Mouse (Mus musculus) limb, embryonic 14.5 days (tissue): ENCODE results near the gene Wfs1. TPM values are rescaled to one million over a fixed set of nuclear protein-coding genes. Genes with fewer than 3 reads are reported as not detected.
A peak's percentile ranks its signal among the peaks of the same experiment; 100 is the strongest.

Experiments used
- ATAC-seq: fragments of 200-750 bp; cut with Nextera tagmentation; 2 replicates; pipeline ENCODE4 v1.8.0; 2017; ENCODE audit warnings: low read depth, moderate number of reproducible peaks, moderate TSS enrichment; ENCODE audit not compliant: low FRiP score
- DNase-seq: peaks from one replicate; pipeline ENCODE4 v3.0.0-alpha.2; 2015; ENCODE audit warnings: low spot score
- H3K27ac ChIP-seq: fragments of 300-500 bp; sonication (generic); replicated peaks from 2 replicates; pipeline ENCODE4 v1.5.1; 2014; ENCODE audit warnings: low read depth, mild to moderate bottlenecking, low read length, moderate library complexity, mixed read lengths
- H3K27me3 ChIP-seq: fragments of 300-500 bp; sonication (generic); 2 replicates; pipeline ENCODE4 v1.6.1; 2014; ENCODE audit warnings: low read length, mixed read lengths; ENCODE audit not compliant: control insufficient read depth, insufficient read depth
- H3K36me3 ChIP-seq: fragments of 300-500 bp; sonication (generic); 2 replicates; pipeline ENCODE4 v1.6.1; 2014; ENCODE audit warnings: mild to moderate bottlenecking, low read length, moderate library complexity, mixed read lengths; ENCODE audit not compliant: control insufficient read depth, insufficient read depth
- H3K4me1 ChIP-seq: fragments of 300-500 bp; sonication (generic); 2 replicates; pipeline ENCODE4 v1.6.1; 2014; ENCODE audit warnings: antibody characterized with exemption, low read length, mixed read lengths; ENCODE audit not compliant: control insufficient read depth, insufficient read depth
- H3K4me2 ChIP-seq: fragments of 300-500 bp; sonication (generic); replicated peaks from 2 replicates; pipeline ENCODE4 v1.6.1; 2014; ENCODE audit warnings: low read depth, mild to moderate bottlenecking, low read length, moderate library complexity; ENCODE audit not compliant: severe bottlenecking
- H3K4me3 ChIP-seq: fragments of 300-500 bp; sonication (generic); replicated peaks from 2 replicates; pipeline ENCODE4 v1.5.1; 2014; ENCODE audit warnings: low read length
- H3K9ac ChIP-seq: fragments of 300-500 bp; sonication (generic); 2 replicates; pipeline ENCODE4 v1.6.1; 2014; ENCODE audit warnings: mild to moderate bottlenecking, low read depth, low read length, moderate library complexity; ENCODE audit not compliant: severe bottlenecking
- H3K9me3 ChIP-seq: fragments of 300-500 bp; sonication (generic); 2 replicates; pipeline ENCODE4 v1.6.1; 2016; ENCODE audit warnings: low read length; ENCODE audit not compliant: control insufficient read depth
- POLR2A ChIP-seq: fragments of 200-500 bp; IDR thresholded peaks from 2 replicates; pipeline ENCODE4 v1.8.0; 2012; ENCODE audit warnings: inconsistent platforms, mild to moderate bottlenecking, moderate library complexity, borderline replicate concordance; ENCODE audit not compliant: insufficient read depth, insufficient read length; ENCODE audit errors: extremely low read depth
- WGBS: fragments of 180-500 bp; shearing (Covaris S2); extraction: QIAGEN DNeasy Blood & Tissue Kit; methylation state at CpG from one replicate; pipeline ENCODE4 v1.1.7; 2014; 5-methylcytosine and 5-hydroxymethylcytosine counted together
- polyA plus RNA-seq, 2 experiments: library from polyadenylated mRNA; depleted of rRNA in 1 of 2; stranded (reverse) in 1 of 2; unstranded in 1 of 2; fragments of >200 nt; fragmentation: Nextera tagmentation in 1 of 2; extraction: Ambion mirVana in 1 of 2; gene quantifications; 2 replicates each; pipeline versions ENCODE4 v1.2.1 to v1.2.3; 2012 to 2014

Wfs1 gene
- polyA plus RNA-seq, 2 experiments: 11.2 to 12.8 TPM

DNA sequence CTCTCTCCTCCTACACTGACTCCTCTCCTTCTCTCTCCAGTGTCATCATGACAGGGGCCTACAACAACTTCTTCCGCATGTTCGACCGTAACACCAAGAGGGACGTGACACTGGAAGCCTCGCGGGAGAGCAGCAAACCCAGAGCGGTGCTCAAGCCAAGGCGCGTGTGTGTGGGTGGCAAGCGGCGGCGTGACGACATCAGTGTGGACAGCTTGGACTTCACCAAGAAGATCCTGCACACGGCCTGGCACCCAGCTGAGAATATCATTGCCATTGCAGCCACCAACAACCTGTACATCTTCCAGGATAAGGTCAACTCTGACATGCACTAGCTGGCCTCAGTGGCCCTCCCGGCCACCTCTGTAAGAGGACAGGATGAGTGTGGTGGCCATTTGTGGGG, 36.7 kb downstream of the Wfs1 start:
- Histone ChIP-seq H3K4me3 (no peak overlapping the region), H3K4me2 (no peak overlapping the region), H3K36me3 (no peaks in the 10 kb centered on the region), H3K9me3 (no peaks in the 10 kb centered on the region), H3K27ac (no peak overlapping the region), H3K27me3 (no peaks in the 10 kb centered on the region), H3K4me1 (no peaks in the 10 kb centered on the region), H3K9ac (no peak overlapping the region)
- no peak for DNase-seq
- no peak for TF ChIP-seq POLR2A
- no peak for ATAC-seq
- 91% methylated on average over 15 of the region's 15 CpGs for WGBS

DNA sequence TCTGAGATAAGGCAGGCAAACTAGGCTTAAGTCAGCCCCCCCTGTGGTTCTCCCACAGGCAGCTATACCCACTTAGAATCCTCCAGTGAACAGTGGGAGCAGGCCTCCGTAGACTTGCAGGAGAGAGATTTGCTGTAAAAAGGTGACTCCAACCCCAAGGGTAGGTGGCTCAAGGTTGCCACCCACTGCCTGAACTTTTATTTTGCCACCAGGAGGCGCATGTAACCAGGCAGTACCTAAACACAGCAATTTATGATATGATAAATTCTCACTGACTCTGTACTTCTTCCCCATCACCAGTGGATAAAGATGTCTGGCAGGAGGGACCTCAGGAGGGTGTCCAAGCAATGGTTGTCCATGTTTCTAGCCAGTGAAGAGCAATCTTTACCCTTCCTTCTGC, 38.1 kb downstream of the Wfs1 start:
- ATAC-seq (no peak), DNase-seq (no peak)
- no peaks in the 10 kb centered on the region for H3K9me3 ChIP-seq
- H3K4me3 ChIP-seq: no peak overlapping the region
- TF ChIP-seq POLR2A: no peak
- H3K4me2 ChIP-seq: no peak overlapping the region
- no peak overlapping the region for H3K27ac ChIP-seq
- H3K27me3 ChIP-seq: no peaks in the 10 kb centered on the region
- H3K4me1 ChIP-seq: no peaks in the 10 kb centered on the region
- no peaks in the 10 kb centered on the region for H3K36me3 ChIP-seq
- 53% methylated on average over 2 of the region's 2 CpGs for WGBS
- no peak overlapping the region for H3K9ac ChIP-seq

DNA sequence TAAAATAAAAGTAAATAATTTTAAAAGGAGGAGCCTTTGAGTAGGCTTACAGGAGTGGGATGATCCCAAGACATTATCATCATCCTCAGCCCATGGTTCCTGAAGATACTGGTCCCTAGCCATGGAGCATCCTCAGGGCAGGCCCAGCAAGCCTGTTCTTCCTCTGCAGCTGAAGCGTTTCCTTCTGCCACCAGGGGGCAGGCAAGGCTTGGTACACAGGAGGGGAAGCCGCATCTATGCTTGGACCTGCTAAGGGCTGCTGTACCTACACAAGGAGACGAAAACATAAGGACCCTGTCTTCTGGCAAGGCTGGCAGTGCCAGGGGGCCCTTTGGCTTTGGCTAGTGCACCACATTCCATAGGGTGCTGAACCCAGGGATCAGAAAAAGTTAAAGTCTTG, 40.2 kb downstream of the Wfs1 start:
- ATAC-seq (0 out of 2 replicates have a peak, but pooled peaks have one; percentile 48), DNase-seq (peak; percentile 69)
- Histone ChIP-seq H3K4me2 (no peak overlapping the region), H3K27me3 (no peaks in the 10 kb centered on the region), H3K36me3 (no peaks in the 10 kb centered on the region), H3K9ac (no peak overlapping the region), H3K27ac (no peak overlapping the region), H3K9me3 (no peaks in the 10 kb centered on the region), H3K4me3 (no peak overlapping the region), H3K4me1 (no peaks in the 10 kb centered on the region)
- WGBS: 8% methylated on average over 3 of the region's 3 CpGs
- no peak for TF ChIP-seq POLR2A

DNA sequence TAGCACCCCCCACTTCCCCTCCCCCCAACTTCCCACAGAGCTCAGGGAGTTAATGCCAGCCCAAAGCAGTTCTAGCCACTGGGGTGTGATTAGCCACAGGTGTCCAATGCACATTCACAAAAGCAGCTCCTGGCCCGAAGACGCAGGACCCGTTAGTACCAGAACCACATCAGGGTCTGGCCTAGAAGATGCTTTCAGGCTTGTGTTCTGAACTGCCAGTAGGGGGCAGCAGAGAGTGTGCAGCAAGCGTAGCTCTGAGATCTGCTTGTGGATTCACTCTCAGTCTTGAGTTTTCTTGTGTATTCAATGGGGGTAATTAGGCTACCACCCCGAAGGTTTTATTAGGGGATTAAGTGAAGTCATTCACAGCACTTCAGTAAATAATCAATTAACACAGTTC, 42.6 kb downstream of the Wfs1 start:
- ATAC-seq: no peak

DNA sequence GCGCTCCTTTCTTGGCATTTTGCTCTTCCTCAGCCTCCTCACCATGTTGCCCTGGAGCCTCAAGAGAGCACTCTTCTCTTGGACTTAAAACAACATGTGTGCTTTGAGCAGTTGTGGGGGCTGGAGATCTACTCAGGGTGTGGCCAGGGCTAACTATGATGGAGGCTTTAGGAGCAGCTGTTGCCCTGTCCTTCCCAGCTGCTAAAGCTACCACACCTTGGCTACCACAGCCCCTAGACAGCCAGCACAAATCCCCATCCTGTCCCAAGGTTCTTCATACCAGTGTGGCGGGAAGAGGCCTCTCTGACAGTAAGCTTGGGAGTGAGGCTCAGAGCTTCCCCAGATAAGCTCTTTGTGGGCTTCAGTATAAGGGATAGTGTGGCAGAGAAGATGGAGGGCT, 43.3 kb downstream of the Wfs1 start:
- no peaks in the 10 kb centered on the region for H3K9me3 ChIP-seq
- no peak for TF ChIP-seq POLR2A
- ATAC-seq (no peak), DNase-seq (no peak)
- 85% methylated on average over 2 of the region's 2 CpGs for WGBS
- H3K4me3 ChIP-seq: no peak overlapping the region
- H3K9ac ChIP-seq: no peak overlapping the region
- no peaks in the 10 kb centered on the region for H3K27me3 ChIP-seq
- no peak overlapping the region for H3K4me2 ChIP-seq
- H3K4me1 ChIP-seq: no peaks in the 10 kb centered on the region
- no peaks in the 10 kb centered on the region for H3K36me3 ChIP-seq
- H3K27ac ChIP-seq: no peak overlapping the region

More for the DNA sequence above, 42.6 kb downstream of the Wfs1 start:
- Histone ChIP-seq H3K4me1 (no peaks in the 10 kb centered on the region), H3K4me3 (no peak overlapping the region), H3K9me3 (no peaks in the 10 kb centered on the region), H3K9ac (no peak overlapping the region), H3K4me2 (no peak overlapping the region), H3K27ac (no peak overlapping the region), H3K36me3 (no peaks in the 10 kb centered on the region), H3K27me3 (no peaks in the 10 kb centered on the region)
- peak; percentile 64 for DNase-seq
- no peak for TF ChIP-seq POLR2A
- 13% methylated on average over 5 of the region's 5 CpGs for WGBS
